Mouse (Mus musculus): ENCODE measurements at regions not wholly inside any gene's neighbourhood (a gene's known extent, or its start where the extent isn't known, plus 50 kb on each side); places are given as distances from the start of the nearest gene placed in this dataset.

DNA sequence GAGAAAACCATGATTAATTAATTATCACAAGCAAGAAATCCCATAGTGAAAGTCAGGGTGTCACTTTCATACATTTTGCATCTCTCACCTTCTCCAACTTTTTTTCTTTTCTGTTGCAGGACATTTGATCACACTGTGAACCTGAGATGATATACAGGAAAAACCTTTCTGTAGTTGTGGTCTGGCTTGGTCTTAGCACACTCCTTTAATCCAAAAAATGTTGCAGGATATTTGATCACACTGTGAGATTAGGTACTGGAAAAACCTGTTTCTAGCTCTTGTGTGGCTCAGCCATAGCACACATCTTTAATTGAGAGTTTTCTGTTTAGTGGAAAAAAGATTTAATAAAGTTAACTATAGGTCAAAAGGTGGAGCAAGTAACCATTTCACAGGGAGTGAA is 645.6 kb upstream of the Zfp804a start:
- H3K9me3 ChIP-seq (ENCODE audit: control insufficient read depth, low read length), result no peaks in the 10 kb centered on the region
- no peak for DNase-seq (ENCODE audit: low spot score, missing footprints)
- H3K27ac ChIP-seq (ENCODE audit: low read depth, low read length), result no peak overlapping the region
- ATAC-seq (ENCODE audit: low FRiP score), result no peak
- no peaks in the 10 kb centered on the region for H3K36me3 ChIP-seq (ENCODE audit: control insufficient read depth, insufficient read depth, low read length)
- H3K9ac ChIP-seq (ENCODE audit: low read length), result no peak overlapping the region
- no peak overlapping the region for H3K4me3 ChIP-seq (ENCODE audit: low read depth, low read length)
- H3K4me1 ChIP-seq (ENCODE audit: control insufficient read depth, insufficient read depth, low read length), result no peaks in the 10 kb centered on the region
- H3K4me2 ChIP-seq, result no peak overlapping the region
- no peaks in the 10 kb centered on the region for H3K27me3 ChIP-seq (ENCODE audit: control insufficient read depth, insufficient read depth, low read length)

- no peaks in the 10 kb centered on the region for H3K27me3 ChIP-seq (ENCODE audit: control insufficient read depth, insufficient read depth, low read length)
- 80% methylated on average over 3 of the region's 3 CpGs for WGBS
Observed at GRCm38 (mm10) chr2:81411751-81412150, 641.3 kb upstream of the Zfp804a start.

DNA sequence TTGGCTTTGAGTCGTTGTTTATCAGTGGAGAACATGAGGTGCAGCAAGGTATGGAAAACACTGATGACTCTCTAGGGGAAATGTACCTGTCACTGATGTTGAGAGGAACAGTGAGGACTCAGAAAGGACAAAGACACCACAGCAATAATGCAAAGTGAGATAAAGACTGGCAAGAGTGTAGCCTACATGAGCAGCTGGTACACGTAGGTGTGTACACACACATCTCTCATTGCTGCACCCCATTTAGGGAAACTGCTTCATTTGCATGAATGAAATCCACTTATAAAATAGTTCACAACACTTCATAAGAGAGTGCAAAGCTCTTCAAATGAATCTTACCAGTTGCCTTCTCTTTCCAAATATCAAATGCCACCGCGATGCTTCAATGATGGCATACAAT is 621.6 kb upstream of the Zfp804a start:
- Histone ChIP-seq H3K27me3 (ENCODE audit: control insufficient read depth, insufficient read depth, low read length) (no peaks in the 10 kb centered on the region), H3K4me2 (no peak overlapping the region), H3K4me1 (ENCODE audit: control insufficient read depth, insufficient read depth, low read length) (no peaks in the 10 kb centered on the region), H3K36me3 (ENCODE audit: control insufficient read depth, insufficient read depth, low read length) (no peaks in the 10 kb centered on the region), H3K9ac (ENCODE audit: low read length) (no peak overlapping the region), H3K27ac (ENCODE audit: low read depth, low read length) (no peak overlapping the region), H3K9me3 (ENCODE audit: control insufficient read depth, low read length) (no peaks in the 10 kb centered on the region), H3K4me3 (ENCODE audit: low read depth, low read length) (no peak overlapping the region)
- DNase-seq (ENCODE audit: low spot score, missing footprints) (no peak), ATAC-seq (ENCODE audit: low FRiP score) (no peak)
- 96% methylated on average over 4 of the region's 4 CpGs for WGBS

More at GRCm38 (mm10) chr2:81411751-81412150, 641.3 kb upstream of the Zfp804a start:
- H3K4me2 ChIP-seq, result no peak overlapping the region
- ATAC-seq (ENCODE audit: low FRiP score), result no peak
- H3K36me3 ChIP-seq (ENCODE audit: control insufficient read depth, insufficient read depth, low read length), result no peaks in the 10 kb centered on the region
- H3K4me1 ChIP-seq (ENCODE audit: control insufficient read depth, insufficient read depth, low read length), result no peaks in the 10 kb centered on the region
- DNase-seq (ENCODE audit: low spot score, missing footprints), result peak; percentile 73
- H3K9ac ChIP-seq (ENCODE audit: low read length), result no peak overlapping the region
- H3K27ac ChIP-seq (ENCODE audit: low read depth, low read length), result no peak overlapping the region
- H3K4me3 ChIP-seq (ENCODE audit: low read depth, low read length), result no peak overlapping the region
- H3K9me3 ChIP-seq (ENCODE audit: control insufficient read depth, low read length), result no peaks in the 10 kb centered on the region; the same call in 1 of the 2 replicates

DNA sequence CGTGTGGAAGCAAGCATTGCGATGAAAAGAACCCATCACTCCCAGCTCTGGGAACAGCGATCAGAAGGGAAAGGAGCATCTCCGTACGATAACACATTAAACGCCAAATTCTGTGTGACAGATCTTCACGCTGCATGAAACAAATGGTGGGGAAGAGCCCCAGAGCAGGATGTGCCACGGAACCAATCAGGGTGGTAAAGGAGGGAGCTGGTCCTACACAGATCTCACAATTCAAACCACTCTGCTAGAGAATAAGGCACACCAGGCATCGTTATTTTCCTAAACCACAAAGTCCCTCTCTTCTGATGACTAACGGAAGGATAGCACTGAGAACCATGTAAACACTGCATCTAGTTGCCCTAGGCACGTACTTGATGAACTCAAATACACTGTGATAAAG is 613.9 kb upstream of the Zfp804a start:
- Histone ChIP-seq H3K27ac (ENCODE audit: low read depth, low read length) (no peak overlapping the region), H3K4me2 (no peak overlapping the region), H3K9ac (ENCODE audit: low read length) (no peak overlapping the region), H3K36me3 (ENCODE audit: control insufficient read depth, insufficient read depth, low read length) (no peaks in the 10 kb centered on the region), H3K9me3 (ENCODE audit: control insufficient read depth, low read length) (no peaks in the 10 kb centered on the region), H3K4me1 (ENCODE audit: control insufficient read depth, insufficient read depth, low read length) (no peaks in the 10 kb centered on the region), H3K27me3 (ENCODE audit: control insufficient read depth, insufficient read depth, low read length) (no peaks in the 10 kb centered on the region), H3K4me3 (ENCODE audit: low read depth, low read length) (no peak overlapping the region)
- ATAC-seq (ENCODE audit: low FRiP score) (no peak), DNase-seq (ENCODE audit: low spot score, missing footprints) (no peak)
- WGBS, result 90% methylated on average over 11 of the region's 11 CpGs

DNA sequence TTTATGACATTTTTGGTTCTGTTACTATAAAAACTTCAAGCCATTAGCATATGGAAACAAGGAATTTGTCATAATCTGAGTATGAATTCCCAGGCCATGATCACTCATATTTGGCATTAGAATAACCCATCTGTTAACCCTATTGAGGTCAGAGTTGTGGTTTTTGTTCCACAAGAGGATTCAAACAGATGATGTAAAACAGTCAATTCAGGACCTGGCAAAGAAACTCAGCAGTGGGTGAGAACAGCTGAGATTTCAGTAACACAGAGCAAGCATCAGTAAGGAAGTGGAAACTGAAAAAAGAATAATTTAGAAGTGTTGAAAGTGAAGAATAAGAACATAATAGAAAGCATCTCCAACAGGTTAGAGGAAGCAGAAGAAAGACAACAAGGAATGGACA is 612.1 kb upstream of the Zfp804a start:
- ATAC-seq (ENCODE audit: low FRiP score), result no peak
- DNase-seq (ENCODE audit: low spot score, missing footprints), result no peak
- Histone ChIP-seq H3K9ac (ENCODE audit: low read length) (no peak overlapping the region), H3K27me3 (ENCODE audit: control insufficient read depth, insufficient read depth, low read length) (no peaks in the 10 kb centered on the region), H3K27ac (ENCODE audit: low read depth, low read length) (no peak overlapping the region), H3K9me3 (ENCODE audit: control insufficient read depth, low read length) (no peaks in the 10 kb centered on the region), H3K4me1 (ENCODE audit: control insufficient read depth, insufficient read depth, low read length) (no peaks in the 10 kb centered on the region), H3K4me2 (no peak overlapping the region), H3K4me3 (ENCODE audit: low read depth, low read length) (no peak overlapping the region), H3K36me3 (ENCODE audit: control insufficient read depth, insufficient read depth, low read length) (no peaks in the 10 kb centered on the region)

DNA sequence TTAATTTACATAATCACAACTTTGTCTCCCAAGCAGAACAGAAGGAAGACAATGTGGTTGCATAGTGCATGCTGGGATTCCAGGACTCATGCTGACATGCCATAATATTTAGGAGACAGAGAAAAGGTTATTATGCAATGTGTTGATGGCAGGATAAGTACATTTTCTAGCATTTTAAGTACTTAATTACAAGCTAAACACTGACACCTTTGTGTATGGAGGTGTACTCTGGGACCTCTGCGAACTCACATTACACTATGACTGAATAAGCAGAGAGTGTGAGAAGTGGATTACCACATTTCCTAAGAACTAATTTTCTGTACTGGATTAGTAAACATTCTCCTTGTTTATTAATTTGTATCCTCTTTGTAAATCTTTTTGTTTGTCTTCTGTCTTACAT is 602.5 kb upstream of the Zfp804a start:
- Histone ChIP-seq H3K36me3 (ENCODE audit: control insufficient read depth, insufficient read depth, low read length) (no peaks in the 10 kb centered on the region), H3K27ac (ENCODE audit: low read depth, low read length) (no peak overlapping the region), H3K27me3 (ENCODE audit: control insufficient read depth, insufficient read depth, low read length) (no peaks in the 10 kb centered on the region), H3K9ac (ENCODE audit: low read length) (no peak overlapping the region), H3K9me3 (ENCODE audit: control insufficient read depth, low read length) (no peaks in the 10 kb centered on the region), H3K4me1 (ENCODE audit: control insufficient read depth, insufficient read depth, low read length) (no peaks in the 10 kb centered on the region), H3K4me2 (no peak overlapping the region), H3K4me3 (ENCODE audit: low read depth, low read length) (no peak overlapping the region)
- 58% methylated on average over 1 of the region's 1 CpGs for WGBS
- peak; percentile 45 for DNase-seq (ENCODE audit: low spot score, missing footprints)
- ATAC-seq (ENCODE audit: low FRiP score), result 0 out of 2 replicates have a peak, but pooled peaks have one; percentile 19

DNA sequence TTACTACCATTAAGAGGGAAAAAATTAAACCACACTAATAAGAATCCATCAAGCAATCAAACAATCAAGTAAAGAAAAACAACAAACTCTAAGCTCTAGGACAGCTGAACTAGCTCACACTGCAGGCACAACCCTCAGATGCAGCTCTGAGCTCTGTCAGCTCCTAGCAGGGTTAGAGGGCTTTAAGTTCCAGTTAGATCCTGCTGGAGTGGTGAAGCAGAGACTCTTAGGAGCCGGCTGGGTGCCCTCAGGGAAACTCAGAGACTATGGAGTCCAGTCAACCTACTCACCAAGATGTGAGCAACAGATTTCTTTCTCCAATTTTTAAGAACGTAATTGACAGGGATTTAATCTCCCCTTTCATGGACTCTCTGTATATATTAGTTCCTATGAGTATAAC is 564.2 kb upstream of the Zfp804a start:
- no peaks in the 10 kb centered on the region for H3K27me3 ChIP-seq (ENCODE audit: control insufficient read depth, insufficient read depth, low read length)
- H3K9me3 ChIP-seq (ENCODE audit: control insufficient read depth, low read length), result no peaks in the 10 kb centered on the region
- H3K4me1 ChIP-seq (ENCODE audit: control insufficient read depth, insufficient read depth, low read length), result no peaks in the 10 kb centered on the region
- no peaks in the 10 kb centered on the region for H3K36me3 ChIP-seq (ENCODE audit: control insufficient read depth, insufficient read depth, low read length)
- no peak overlapping the region for H3K4me2 ChIP-seq
- H3K27ac ChIP-seq (ENCODE audit: low read depth, low read length), result no peak overlapping the region
- H3K9ac ChIP-seq (ENCODE audit: low read length), result no peak overlapping the region
- no peak overlapping the region for H3K4me3 ChIP-seq (ENCODE audit: low read depth, low read length)
- WGBS, result 67% methylated on average over 2 of the region's 2 CpGs
- DNase-seq (ENCODE audit: low spot score, missing footprints) (no peak), ATAC-seq (ENCODE audit: low FRiP score) (no peak)

DNA sequence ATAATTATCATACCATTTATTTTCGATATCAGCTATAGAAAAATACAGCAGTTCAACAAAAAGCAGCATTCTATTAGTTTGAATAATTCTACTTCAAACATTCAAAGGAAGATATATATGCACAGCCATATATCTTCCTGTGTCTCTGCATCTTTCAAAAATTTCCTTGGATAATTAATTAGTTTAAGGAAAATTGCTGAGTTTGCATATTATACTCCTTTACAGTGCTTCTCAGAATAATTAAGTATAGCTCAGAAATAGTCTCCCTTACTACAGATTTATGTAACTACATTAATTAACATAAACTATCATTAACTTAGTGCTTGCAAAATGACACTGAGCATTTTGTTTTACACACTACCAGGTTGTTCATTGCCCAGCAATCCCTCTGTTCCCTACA is 546.0 kb upstream of the Zfp804a start:
- no peaks in the 10 kb centered on the region for H3K4me1 ChIP-seq (ENCODE audit: control insufficient read depth, insufficient read depth, low read length)
- DNase-seq (ENCODE audit: low spot score, missing footprints) (no peak), ATAC-seq (ENCODE audit: low FRiP score) (no peak)
- no peaks in the 10 kb centered on the region for H3K9me3 ChIP-seq (ENCODE audit: control insufficient read depth, low read length)
- H3K4me2 ChIP-seq, result no peak overlapping the region
- H3K4me3 ChIP-seq (ENCODE audit: low read depth, low read length), result no peak overlapping the region
- H3K27ac ChIP-seq (ENCODE audit: low read depth, low read length), result no peak overlapping the region
- no peak overlapping the region for H3K9ac ChIP-seq (ENCODE audit: low read length)
- no peaks in the 10 kb centered on the region for H3K27me3 ChIP-seq (ENCODE audit: control insufficient read depth, insufficient read depth, low read length)
- whole genome bisulfite sequencing, result 88% methylated on average over 1 of the region's 1 CpGs
- H3K36me3 ChIP-seq (ENCODE audit: control insufficient read depth, insufficient read depth, low read length), result no peaks in the 10 kb centered on the region

GRCm38 (mm10) chr2:81513030-81513579 is 539.9 kb upstream of the Zfp804a start:
- Histone ChIP-seq H3K36me3 (ENCODE audit: control insufficient read depth, insufficient read depth, low read length) (no peaks in the 10 kb centered on the region), H3K27ac (ENCODE audit: low read depth, low read length) (no peak overlapping the region), H3K27me3 (ENCODE audit: control insufficient read depth, insufficient read depth, low read length) (no peaks in the 10 kb centered on the region), H3K4me2 (no peak overlapping the region), H3K4me1 (ENCODE audit: control insufficient read depth, insufficient read depth, low read length) (no peaks in the 10 kb centered on the region), H3K9me3 (ENCODE audit: control insufficient read depth, low read length) (no peaks in the 10 kb centered on the region), H3K4me3 (ENCODE audit: low read depth, low read length) (no peak overlapping the region), H3K9ac (ENCODE audit: low read length) (no peak overlapping the region)
- 94% methylated on average over 4 of the region's 4 CpGs for WGBS
- no peak for ATAC-seq (ENCODE audit: low FRiP score)
- no peak for DNase-seq (ENCODE audit: low spot score, missing footprints)

DNA sequence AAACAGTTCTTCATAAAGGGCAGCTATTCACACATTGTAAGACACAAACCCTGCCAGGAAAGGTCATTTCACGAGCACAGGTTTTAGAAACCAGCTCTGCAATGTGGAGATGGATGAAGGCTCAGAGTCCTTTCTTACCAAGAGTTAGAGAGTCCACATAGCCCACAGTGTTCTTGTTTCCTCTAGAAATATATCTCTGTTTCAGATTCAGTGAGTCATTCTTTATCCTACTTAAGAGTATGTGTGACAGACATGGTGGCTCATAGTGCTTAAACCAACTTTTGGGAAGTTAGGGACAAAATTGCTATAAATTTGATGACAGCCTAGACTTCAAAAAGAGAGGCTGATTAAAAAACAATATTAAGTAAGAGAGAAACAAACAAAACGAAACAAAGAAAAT is 514.9 kb upstream of the Zfp804a start:
- DNase-seq (ENCODE audit: low spot score, missing footprints) (no peak), ATAC-seq (ENCODE audit: low FRiP score) (no peak)
- H3K4me3 ChIP-seq (ENCODE audit: low read depth, low read length), result no peak overlapping the region
- H3K9me3 ChIP-seq (ENCODE audit: control insufficient read depth, low read length), result no peaks in the 10 kb centered on the region
- no peaks in the 10 kb centered on the region for H3K36me3 ChIP-seq (ENCODE audit: control insufficient read depth, insufficient read depth, low read length)
- no peak overlapping the region for H3K4me2 ChIP-seq
- no peak overlapping the region for H3K27ac ChIP-seq (ENCODE audit: low read depth, low read length)
- WGBS, result 75% methylated on average over 2 of the region's 2 CpGs
- H3K27me3 ChIP-seq (ENCODE audit: control insufficient read depth, insufficient read depth, low read length), result no peaks in the 10 kb centered on the region
- H3K4me1 ChIP-seq (ENCODE audit: control insufficient read depth, insufficient read depth, low read length), result no peaks in the 10 kb centered on the region
- H3K9ac ChIP-seq (ENCODE audit: low read length), result no peak overlapping the region

Measured in midbrain, embryonic 11.5 days (tissue).